Comparison of ENCODE assay signal across 8 mouse cellular contexts in the genomic region with DNA sequence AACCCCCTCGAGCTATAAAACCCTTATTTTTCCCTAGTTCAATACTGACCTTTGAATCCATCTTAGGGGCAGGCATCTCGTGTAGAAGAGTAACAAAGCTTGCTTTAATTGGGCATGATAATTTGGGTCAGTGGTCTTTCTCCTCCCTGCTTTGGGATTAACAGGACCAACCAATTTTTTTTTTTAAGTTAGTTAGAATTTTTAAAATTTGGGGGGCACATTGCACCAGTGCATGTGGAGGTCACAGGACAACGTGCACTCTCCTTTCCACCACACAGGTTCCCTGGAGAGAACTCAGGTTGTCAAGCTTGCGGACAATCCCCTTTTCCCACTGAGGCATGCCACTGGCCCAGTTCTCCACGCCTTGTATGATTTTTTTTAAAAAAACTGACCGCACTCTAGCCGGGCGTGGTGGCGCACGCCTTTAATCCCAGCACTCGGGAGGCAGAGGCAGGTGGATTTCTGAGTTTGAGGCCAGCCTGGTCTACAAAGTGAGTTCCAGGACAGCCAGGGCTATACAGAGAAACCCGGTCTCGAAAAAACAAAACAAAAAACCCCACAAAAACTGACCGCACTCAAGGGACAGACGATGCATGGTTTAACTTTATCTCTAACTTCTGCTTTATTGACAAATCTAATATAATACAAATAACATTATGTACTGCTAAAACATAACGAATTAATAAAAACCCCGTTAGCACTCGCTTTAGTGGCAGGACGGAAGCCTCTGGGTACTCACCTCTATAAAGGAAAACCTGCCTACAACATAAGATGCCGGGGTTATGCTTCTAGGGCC. TPM values are rescaled to one million over a fixed set of nuclear protein-coding genes. Genes with fewer than 3 reads are reported as not detected.
DNase-seq lines count a peak whose midpoint lies in the region; ATAC-seq and TF ChIP-seq lines count a peak whose summit lies in the region.

No protein-coding gene starts in this region.

- H3K27ac ChIP-seq in kidney, embryonic 16.5 days (ENCODE audit: low read length), result peak overlapping the region; percentile 99
- H3K27ac ChIP-seq in bone marrow macrophage, adult 2 months (ENCODE audit: insufficient read depth, low read depth, low read length), result peak overlapping the region; percentile 86
- H3K27ac ChIP-seq in hindbrain, embryonic 15.5 days (replicated peaks), result peak overlapping the region; percentile 96
- peak overlapping the region; percentile 99 for H3K27ac ChIP-seq in midbrain, embryonic 16.5 days (ENCODE audit: low read length)

- TF ChIP-seq CTCF in bone marrow macrophage, adult 2 months (IDR thresholded peaks at IDR 0.05; ENCODE audit: low read depth, low read length), result no peak

- peak overlapping the region; percentile 98 for H3K4me3 ChIP-seq in kidney, embryonic 16.5 days (ENCODE audit: low read length)
- H3K4me3 ChIP-seq in bone marrow macrophage, adult 2 months (ENCODE audit: insufficient read depth, low read length), result peak overlapping the region; percentile 87
- H3K4me3 ChIP-seq in hindbrain, embryonic 15.5 days, result peak overlapping the region; percentile 86
- H3K4me3 ChIP-seq in midbrain, embryonic 16.5 days (ENCODE audit: low read depth, low read length), result peak overlapping the region; percentile 96

- no peak for DNase-seq in kidney, postnatal 25 days
- no peak for DNase-seq in kidney, adult 18-20 months
- DNase-seq in adrenal gland, postnatal 25 days, result no peak

- H3K36me3 ChIP-seq in kidney, embryonic 16.5 days (ENCODE audit: insufficient read depth, low read length), result peaks cover 30% of the 10 kb centered on the region
- H3K36me3 ChIP-seq in hindbrain, embryonic 15.5 days, result peaks cover 19% of the 10 kb centered on the region
- H3K36me3 ChIP-seq in midbrain, embryonic 16.5 days (ENCODE audit: control insufficient read depth, insufficient read depth, low read length), result peaks cover 19% of the 10 kb centered on the region

- TF ChIP-seq POLR2A in bone marrow macrophage, adult 2 months (IDR thresholded peaks at IDR 0.05; ENCODE audit: borderline replicate concordance, low read depth, low read length), result no peak

- H3K9me3 ChIP-seq in kidney, embryonic 16.5 days (ENCODE audit: low read length), result no peaks in the 10 kb centered on the region
- H3K9me3 ChIP-seq in hindbrain, embryonic 15.5 days, result no peaks in the 10 kb centered on the region
- no peaks in the 10 kb centered on the region for H3K9me3 ChIP-seq in midbrain, embryonic 16.5 days (replicated peaks; ENCODE audit: control insufficient read depth, low read length, poor library complexity, severe bottlenecking)

- peak overlapping the region; percentile 77 for H3K4me2 ChIP-seq in kidney, embryonic 16.5 days (replicated peaks; ENCODE audit: low read depth, low read length)
- peak overlapping the region; percentile 81 for H3K4me2 ChIP-seq in hindbrain, embryonic 15.5 days
- peak overlapping the region; percentile 90 for H3K4me2 ChIP-seq in midbrain, embryonic 16.5 days (ENCODE audit: low read length)

- no peaks in the 10 kb centered on the region for H3K27me3 ChIP-seq in kidney, embryonic 16.5 days (ENCODE audit: insufficient read depth, low read length)
- H3K27me3 ChIP-seq in hindbrain, embryonic 15.5 days, result no peaks in the 10 kb centered on the region
- H3K27me3 ChIP-seq in midbrain, embryonic 16.5 days (ENCODE audit: control insufficient read depth, insufficient read depth, low read depth, low read length), result no peaks in the 10 kb centered on the region

- 4% methylated on average over 20 of the region's 20 CpGs for WGBS in kidney, embryonic 16.5 days
- WGBS in hindbrain, embryonic 15.5 days, result 2% methylated on average over 20 of the region's 20 CpGs
- 4% methylated on average over 20 of the region's 20 CpGs for whole genome bisulfite sequencing in midbrain, embryonic 16.5 days

- H3K4me1 ChIP-seq in kidney, embryonic 16.5 days (ENCODE audit: insufficient read depth, low read length), result peaks cover 31% of the 10 kb centered on the region
- H3K4me1 ChIP-seq in bone marrow macrophage, adult 2 months (ENCODE audit: control insufficient read depth, insufficient read depth, low read length), result peaks cover 25% of the 10 kb centered on the region
- H3K4me1 ChIP-seq in hindbrain, embryonic 15.5 days (replicated peaks), result peaks cover 41% of the 10 kb centered on the region
- peaks cover 38% of the 10 kb centered on the region for H3K4me1 ChIP-seq in midbrain, embryonic 16.5 days (ENCODE audit: control insufficient read depth, insufficient read depth, low read length)

- ATAC-seq in kidney, embryonic 16.5 days (ENCODE audit: low FRiP score, low TSS enrichment), result no peak
- no peak for ATAC-seq in hindbrain, embryonic 15.5 days (ENCODE audit: low FRiP score, low read depth)
- no peak for ATAC-seq in midbrain, embryonic 16.5 days
- ATAC-seq in monocyte, adult 5-6 weeks (replicated peaks; ENCODE audit: insufficient number of reproducible peaks, low FRiP score, low TSS enrichment, poor library complexity, severe bottlenecking), result no peak

- H3K9ac ChIP-seq in kidney, embryonic 16.5 days (replicated peaks; ENCODE audit: low read length), result peak overlapping the region; percentile 97
- peak overlapping the region; percentile 94 for H3K9ac ChIP-seq in hindbrain, embryonic 15.5 days
- peak overlapping the region; percentile 99 for H3K9ac ChIP-seq in midbrain, embryonic 16.5 days (ENCODE audit: low read depth, low read length)

RNA-seq across cellular contexts. Expression of gene Zfp553, which starts 0.8 kb away (rescaled TPM):
- 45.2 and 46.0 TPM in 2 replicates for polyA plus RNA-seq in kidney, embryonic 16.5 days (2015; fragmentation: Nextera tagmentation; extraction: Ambion mirVana)
- polyA plus RNA-seq in bone marrow macrophage, adult 2 months (2012; ENCODE audit: insufficient read depth, insufficient read length, missing spikeins), result 6.5 and 6.8 TPM in 2 replicates
- 51.9 and 56.2 TPM in 2 replicates for polyA plus RNA-seq in hindbrain, embryonic 15.5 days (2015; fragmentation: Nextera tagmentation; extraction: Ambion mirVana)
- polyA plus RNA-seq in midbrain, embryonic 16.5 days (2015; fragmentation: Nextera tagmentation; extraction: Ambion mirVana), result 48.7 and 54.9 TPM in 2 replicates
- 3.9 to 9.8 TPM (median 5.7 TPM) in 3 replicates for total RNA-seq in monocyte, adult 5-6 weeks (2017)
- total RNA-seq in adrenal gland, postnatal 25 days (2021), result 14.7 and 15.2 TPM in 2 replicates

RNA-seq across cellular contexts. Expression of gene Sept1, which starts 0.9 kb away (rescaled TPM):
- 18.6 and 26.6 TPM in 2 replicates for polyA plus RNA-seq in kidney, embryonic 16.5 days (2015; fragmentation: Nextera tagmentation; extraction: Ambion mirVana)
- polyA plus RNA-seq in bone marrow macrophage, adult 2 months (2012; ENCODE audit: insufficient read depth, insufficient read length, missing spikeins), result 2.9 and 5.8 TPM in 2 replicates
- 18.4 and 19.3 TPM in 2 replicates for polyA plus RNA-seq in hindbrain, embryonic 15.5 days (2015; fragmentation: Nextera tagmentation; extraction: Ambion mirVana)
- 14.3 and 15.5 TPM in 2 replicates for polyA plus RNA-seq in midbrain, embryonic 16.5 days (2015; fragmentation: Nextera tagmentation; extraction: Ambion mirVana)
- total RNA-seq in monocyte, adult 5-6 weeks (2017), result 117 to 359 TPM (median 130 TPM) in 3 replicates
- 8.3 and 12.9 TPM in 2 replicates for total RNA-seq in adrenal gland, postnatal 25 days (2021)

RNA-seq across cellular contexts. Expression of gene Zfp771, which starts 12.1 kb away (rescaled TPM):
- 60.5 and 64.3 TPM in 2 replicates for polyA plus RNA-seq in kidney, embryonic 16.5 days (2015; fragmentation: Nextera tagmentation; extraction: Ambion mirVana)
- 10.9 and 12.4 TPM in 2 replicates for polyA plus RNA-seq in bone marrow macrophage, adult 2 months (2012; ENCODE audit: insufficient read depth, insufficient read length, missing spikeins)
- polyA plus RNA-seq in hindbrain, embryonic 15.5 days (2015; fragmentation: Nextera tagmentation; extraction: Ambion mirVana), result 72.0 and 80.9 TPM in 2 replicates
- 64.5 and 70.4 TPM in 2 replicates for polyA plus RNA-seq in midbrain, embryonic 16.5 days (2015; fragmentation: Nextera tagmentation; extraction: Ambion mirVana)
- total RNA-seq in monocyte, adult 5-6 weeks (2017), result 0.57 to 3.9 TPM (median 2.9 TPM) in 3 replicates
- 26.9 and 36.0 TPM in 2 replicates for total RNA-seq in adrenal gland, postnatal 25 days (2021)

RNA-seq across cellular contexts. Expression of gene Mylpf, which starts 23.3 kb away (rescaled TPM):
- 26.7 and 28.8 TPM in 2 replicates for polyA plus RNA-seq in kidney, embryonic 16.5 days (2015; fragmentation: Nextera tagmentation; extraction: Ambion mirVana)
- 3.9 and 6.9 TPM in 2 replicates for polyA plus RNA-seq in bone marrow macrophage, adult 2 months (2012; ENCODE audit: insufficient read depth, insufficient read length, missing spikeins)
- polyA plus RNA-seq in hindbrain, embryonic 15.5 days (2015; fragmentation: Nextera tagmentation; extraction: Ambion mirVana), result 4.9 and 5.0 TPM in 2 replicates
- polyA plus RNA-seq in midbrain, embryonic 16.5 days (2015; fragmentation: Nextera tagmentation; extraction: Ambion mirVana), result 2.8 and 4.8 TPM in 2 replicates
- total RNA-seq in monocyte, adult 5-6 weeks (2017), result 8.7 to 33.8 TPM (median 15.4 TPM) in 3 replicates
- 4.1 and 4.4 TPM in 2 replicates for total RNA-seq in adrenal gland, postnatal 25 days (2021)

RNA-seq across cellular contexts. Expression of gene Tbc1d10b, which starts 23.8 kb away (rescaled TPM):
- polyA plus RNA-seq in kidney, embryonic 16.5 days (2015; fragmentation: Nextera tagmentation; extraction: Ambion mirVana), result 23.2 and 25.8 TPM in 2 replicates
- polyA plus RNA-seq in bone marrow macrophage, adult 2 months (2012; ENCODE audit: insufficient read depth, insufficient read length, missing spikeins), result 67.2 and 71.7 TPM in 2 replicates
- polyA plus RNA-seq in hindbrain, embryonic 15.5 days (2015; fragmentation: Nextera tagmentation; extraction: Ambion mirVana), result 37.2 and 38.8 TPM in 2 replicates
- polyA plus RNA-seq in midbrain, embryonic 16.5 days (2015; fragmentation: Nextera tagmentation; extraction: Ambion mirVana), result 30.7 and 31.2 TPM in 2 replicates
- 52.5 to 106 TPM (median 85.1 TPM) in 3 replicates for total RNA-seq in monocyte, adult 5-6 weeks (2017)
- total RNA-seq in adrenal gland, postnatal 25 days (2021), result 51.9 and 53.1 TPM in 2 replicates
